Mouse (Mus musculus) myocyte (in vitro differentiated cells): Measurements from ENCODE around the gene Krt16.

Experiments used
- CEBPB ChIP-seq: IDR thresholded peaks from 2 replicates; pipeline ENCODE4 v1.6.1; 2011; ENCODE audit warnings: mild to moderate bottlenecking, moderate library complexity; ENCODE audit not compliant: poor library complexity, insufficient read depth, severe bottlenecking
- E2F4 ChIP-seq: IDR thresholded peaks from one replicate; pipeline ENCODE4 v1.6.1; 2011; ENCODE audit warnings: mild to moderate bottlenecking, control low read depth, moderate library complexity; ENCODE audit not compliant: insufficient read depth
- MAX ChIP-seq: IDR thresholded peaks from one replicate; pipeline ENCODE4 v1.6.1; 2011; ENCODE audit warnings: low read depth, mild to moderate bottlenecking, control low read depth
- MYOD1 ChIP-seq, 3 experiments: IDR thresholded peaks; one replicate each; pipeline ENCODE4 v1.6.1; 2011; ENCODE audit warnings: control low read depth in 2 of 3, low read depth in 2 of 3, mild to moderate bottlenecking in 2 of 3, moderate library complexity in 1 of 3; ENCODE audit not compliant: insufficient read length in 2 of 3, control insufficient read depth in 1 of 3
- MYOG ChIP-seq, 3 experiments: IDR thresholded peaks; one replicate each; pipeline ENCODE4 v1.6.1; 2011; ENCODE audit warnings: control low read depth in 2 of 3, low read depth in 2 of 3, mild to moderate bottlenecking in 2 of 3; ENCODE audit not compliant: insufficient read length in 2 of 3, control insufficient read depth in 1 of 3, insufficient read depth in 1 of 3
- POLR2A ChIP-seq: IDR thresholded peaks from one replicate; pipeline ENCODE4 v1.6.1; 2011; ENCODE audit warnings: low read depth, mild to moderate bottlenecking, control low read depth, moderate library complexity; ENCODE audit not compliant: insufficient read length
- TCF12 ChIP-seq: IDR thresholded peaks from one replicate; pipeline ENCODE4 v1.6.1; 2011; ENCODE audit warnings: mild to moderate bottlenecking, control low read depth; ENCODE audit not compliant: poor library complexity, insufficient read depth, severe bottlenecking
- TCF3 ChIP-seq: IDR thresholded peaks from one replicate; pipeline ENCODE4 v1.6.1; 2011; ENCODE audit warnings: low read depth, control low read depth; ENCODE audit not compliant: insufficient read length
- USF1 ChIP-seq: IDR thresholded peaks from one replicate; pipeline ENCODE4 v1.6.1; 2011; ENCODE audit warnings: low read depth, mild to moderate bottlenecking, control low read depth, moderate library complexity

DNA sequence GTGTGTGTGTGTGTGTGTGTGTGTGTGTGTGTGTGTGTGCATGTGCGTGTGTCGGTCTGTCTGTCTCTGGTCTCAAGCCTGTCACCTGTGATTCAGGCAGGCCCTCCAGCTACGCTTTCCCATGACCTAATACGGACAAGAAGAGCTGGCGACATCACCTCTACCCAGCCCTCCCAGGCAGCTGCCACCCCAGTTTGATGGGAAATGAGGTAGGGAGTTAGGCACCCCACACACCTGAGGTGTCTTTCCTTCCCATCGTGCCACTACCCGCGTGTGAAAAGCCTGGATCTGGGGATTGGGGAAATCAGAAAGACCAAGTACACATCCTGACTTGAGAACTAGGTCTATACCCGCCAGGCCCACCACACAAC is 12.5 kb upstream of the Krt16 start:
- TF ChIP-seq POLR2A (no peak), E2F4 (no peak), MYOD1 (IDR thresholded peaks at IDR 0.05; ENCODE audit: control insufficient read depth in 1 of 3, insufficient read length in 2 of 3, low read depth in 2 of 3) (no peak), CEBPB (no peak), MAX (no peak), TCF12 (no peak), MYOG (IDR thresholded peaks at IDR 0.05; ENCODE audit: control insufficient read depth in 1 of 3, insufficient read depth in 1 of 3, insufficient read length in 2 of 3, low read depth in 2 of 3) (no peak), TCF3 (no peak), USF1 (no peak)
